Mouse (Mus musculus): ENCODE results near the gene Ica1. TPM values are rescaled to one million over a fixed set of nuclear protein-coding genes. Genes with fewer than 3 reads are reported as not detected.

The Ica1 gene
- total and polyA plus RNA-seq, 2 experiments from 2014 or later = 64.4 to 92.0 TPM

DNA sequence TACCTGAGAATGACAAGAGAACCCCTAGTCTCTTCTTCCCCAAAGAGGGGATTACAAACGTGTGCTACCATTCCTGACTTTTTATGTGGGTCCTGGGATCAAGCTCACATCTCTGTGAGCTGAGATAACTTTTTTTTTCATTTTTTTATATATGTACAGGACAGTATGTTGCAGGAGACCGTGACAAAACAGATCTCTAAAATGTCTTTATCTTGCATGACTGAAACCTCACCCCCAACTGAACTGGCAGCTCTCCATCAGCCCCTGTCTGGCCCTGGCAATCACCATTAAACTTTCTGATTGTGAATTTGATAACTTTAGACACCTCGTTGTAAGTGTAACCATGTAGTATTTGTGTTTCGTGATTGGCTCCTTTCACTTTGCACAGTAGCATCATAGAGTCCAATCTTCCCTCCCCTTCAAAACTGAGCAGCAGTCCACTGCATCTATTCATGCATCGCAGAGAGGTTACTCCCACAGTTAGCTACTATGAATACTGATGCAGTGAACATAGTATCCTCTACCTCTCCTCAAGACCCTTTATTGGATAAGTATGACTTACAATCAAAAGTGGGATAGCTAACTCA lies 17.5 kb downstream of the Ica1 start:
- WGBS = 79% methylated on average over 5 of the region's 5 CpGs
- Histone ChIP-seq H3K27me3 (ENCODE audit: insufficient read depth, low read length) (no peaks in the 10 kb centered on the region), H3K27ac (ENCODE audit: low read depth, low read length) (no peak overlapping the region), H3K36me3 (ENCODE audit: insufficient read depth) (no peaks in the 10 kb centered on the region), H3K9me3 (ENCODE audit: low read length) (no peaks in the 10 kb centered on the region), H3K4me1 (ENCODE audit: insufficient read depth) (no peaks in the 10 kb centered on the region), H3K4me2 (ENCODE audit: low read depth) (no peak overlapping the region), H3K9ac (no peak overlapping the region), H3K4me3 (ENCODE audit: low read depth, low read length) (no peak overlapping the region)
- ATAC-seq (no peak), DNase-seq (no peak)
- TF ChIP-seq CTCF (IDR thresholded peaks at IDR 0.05; ENCODE audit: low read depth) = no peak

DNA sequence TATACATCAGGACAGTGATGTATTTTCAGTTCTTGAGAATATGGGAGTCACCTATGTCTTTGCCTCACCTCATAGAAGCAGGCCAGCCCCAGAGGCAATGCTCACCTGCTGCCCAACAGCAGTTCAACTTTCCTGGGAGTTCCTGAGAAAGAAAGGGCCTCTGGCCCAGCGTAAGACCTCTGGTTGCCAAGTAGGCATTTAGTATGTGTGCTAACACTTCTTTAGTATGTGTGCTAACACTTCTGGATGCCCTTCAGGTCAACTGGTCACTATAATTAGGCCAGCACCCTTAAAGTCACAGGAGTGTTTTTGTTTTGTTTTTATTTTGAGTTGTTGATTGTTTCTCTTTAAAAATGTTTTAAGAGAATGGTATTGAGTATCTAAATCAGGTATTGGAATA lies 18.4 kb downstream of the Ica1 start:
- no peaks in the 10 kb centered on the region for H3K4me1 ChIP-seq (ENCODE audit: insufficient read depth)
- no peak overlapping the region for H3K4me2 ChIP-seq (ENCODE audit: low read depth)
- no peaks in the 10 kb centered on the region for H3K36me3 ChIP-seq (ENCODE audit: insufficient read depth)
- H3K27me3 ChIP-seq (ENCODE audit: insufficient read depth, low read length) = no peaks in the 10 kb centered on the region
- no peak overlapping the region for H3K4me3 ChIP-seq (ENCODE audit: low read depth, low read length)
- TF ChIP-seq CTCF (IDR thresholded peaks at IDR 0.05; ENCODE audit: low read depth) = no peak
- H3K9ac ChIP-seq = no peak overlapping the region
- no peak overlapping the region for H3K27ac ChIP-seq (ENCODE audit: low read depth, low read length)
- 90% methylated on average over 1 of the region's 1 CpGs for WGBS
- DNase-seq (no peak), ATAC-seq (no peak)
- no peaks in the 10 kb centered on the region for H3K9me3 ChIP-seq (ENCODE audit: low read length)

- Histone ChIP-seq H3K9ac (no peak overlapping the region), H3K36me3 (ENCODE audit: insufficient read depth) (no peaks in the 10 kb centered on the region), H3K4me2 (ENCODE audit: low read depth) (no peak overlapping the region), H3K27ac (ENCODE audit: low read depth, low read length) (no peak overlapping the region), H3K4me3 (ENCODE audit: low read depth, low read length) (no peak overlapping the region), H3K4me1 (ENCODE audit: insufficient read depth) (no peaks in the 10 kb centered on the region), H3K27me3 (ENCODE audit: insufficient read depth, low read length) (no peaks in the 10 kb centered on the region), H3K9me3 (ENCODE audit: low read length) (no peaks in the 10 kb centered on the region)
- DNase-seq (no peak), ATAC-seq (no peak)
- TF ChIP-seq CTCF (IDR thresholded peaks at IDR 0.05; ENCODE audit: low read depth) = no peak
- 76% methylated on average over 8 of the region's 8 CpGs for WGBS
Measured at GRCm38 (mm10) chr6:8755760-8756276, 22.5 kb downstream of the Ica1 start.

- Histone ChIP-seq H3K9me3 (ENCODE audit: low read length) (no peaks in the 10 kb centered on the region), H3K4me3 (ENCODE audit: low read depth, low read length) (no peak overlapping the region), H3K27ac (ENCODE audit: low read depth, low read length) (no peak overlapping the region), H3K36me3 (ENCODE audit: insufficient read depth) (no peaks in the 10 kb centered on the region), H3K27me3 (ENCODE audit: insufficient read depth, low read length) (no peaks in the 10 kb centered on the region), H3K9ac (no peak overlapping the region), H3K4me2 (ENCODE audit: low read depth) (no peak overlapping the region), H3K4me1 (ENCODE audit: insufficient read depth) (no peaks in the 10 kb centered on the region)
- TF ChIP-seq CTCF (IDR thresholded peaks at IDR 0.05; ENCODE audit: low read depth) = no peak
- 93% methylated on average over 5 of the region's 5 CpGs for WGBS
- DNase-seq (no peak), ATAC-seq (no peak)
Measured at GRCm38 (mm10) chr6:8754486-8754885, 23.8 kb downstream of the Ica1 start.

DNA sequence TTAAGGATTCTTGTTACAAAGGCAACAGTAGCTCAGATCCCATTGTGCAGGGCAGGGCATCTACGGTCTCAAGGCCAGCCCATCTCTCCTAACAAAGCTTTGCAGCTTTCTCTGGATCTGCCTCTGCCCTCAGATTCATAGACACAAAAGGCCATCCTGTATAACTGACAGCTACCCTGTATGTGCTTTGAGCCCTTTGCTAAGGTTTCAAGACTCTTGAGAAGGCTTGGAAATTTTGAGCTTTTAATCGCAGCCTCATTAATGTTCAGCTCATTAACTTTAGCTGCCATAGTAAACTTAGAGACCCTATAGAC lies 24.6 kb downstream of the Ica1 start:
- ATAC-seq = no peak
- no peak overlapping the region for H3K9ac ChIP-seq
- TF ChIP-seq CTCF (IDR thresholded peaks at IDR 0.05; ENCODE audit: low read depth) = no peak

DNA sequence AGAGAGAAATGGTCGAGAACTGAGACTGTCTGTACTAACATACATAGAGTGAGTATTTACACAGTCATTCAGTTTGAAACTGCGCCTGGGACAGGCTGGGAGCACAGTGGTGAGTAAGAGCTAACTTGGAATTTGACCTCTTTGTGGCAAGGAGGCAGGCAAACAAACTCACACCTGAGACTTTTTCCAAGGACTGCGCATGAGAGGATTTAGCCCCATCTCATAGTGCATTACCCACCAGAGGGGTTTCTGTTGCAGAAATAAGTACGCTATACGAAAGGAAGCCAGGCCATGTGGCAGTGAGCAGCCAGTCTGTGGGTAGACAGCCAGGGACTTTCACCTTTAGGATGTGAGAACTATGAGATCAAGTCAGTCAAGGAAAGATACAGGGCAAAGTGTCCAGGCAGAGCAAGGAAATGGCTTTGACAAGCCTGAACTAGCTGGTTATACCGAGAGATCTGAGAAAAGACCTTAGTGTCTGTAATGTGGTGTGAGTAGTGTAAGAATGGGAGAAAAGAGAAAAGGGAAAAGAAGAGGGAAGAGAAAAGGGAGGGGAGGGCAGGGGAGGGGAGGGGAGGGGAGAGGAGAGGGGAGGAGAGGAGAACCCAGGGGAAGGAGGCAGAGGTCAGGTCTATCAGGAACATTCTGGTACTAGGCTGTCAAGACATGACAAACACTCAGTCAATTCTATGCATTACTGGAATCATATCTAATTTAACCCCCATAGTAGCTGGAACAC lies 25.1 kb downstream of the Ica1 start:
- no peak for ATAC-seq
- no peak for TF ChIP-seq CTCF (IDR thresholded peaks at IDR 0.05; ENCODE audit: low read depth)
- 78% methylated on average over 6 of the region's 6 CpGs for WGBS

More for the DNA sequence above, 24.6 kb downstream of the Ica1 start:
- no peaks in the 10 kb centered on the region for H3K4me1 ChIP-seq (ENCODE audit: insufficient read depth)
- H3K27me3 ChIP-seq (ENCODE audit: insufficient read depth, low read length) = no peaks in the 10 kb centered on the region
- H3K9me3 ChIP-seq (ENCODE audit: low read length) = no peaks in the 10 kb centered on the region
- H3K36me3 ChIP-seq (ENCODE audit: insufficient read depth) = no peaks in the 10 kb centered on the region
- no peak overlapping the region for H3K27ac ChIP-seq (ENCODE audit: low read depth, low read length)
- WGBS = 17% methylated on average over 2 of the region's 2 CpGs
- no peak overlapping the region for H3K4me2 ChIP-seq (ENCODE audit: low read depth)
- no peak for DNase-seq
- H3K4me3 ChIP-seq (ENCODE audit: low read depth, low read length) = no peak overlapping the region

GRCm38 (mm10) chr6:8744886-8745285 lies 33.4 kb downstream of the Ica1 start:
- Histone ChIP-seq H3K4me1 (ENCODE audit: insufficient read depth) (no peaks in the 10 kb centered on the region), H3K27me3 (ENCODE audit: insufficient read depth, low read length) (no peaks in the 10 kb centered on the region), H3K4me2 (ENCODE audit: low read depth) (no peak overlapping the region), H3K9ac (no peak overlapping the region), H3K9me3 (ENCODE audit: low read length) (no peaks in the 10 kb centered on the region), H3K4me3 (ENCODE audit: low read depth, low read length) (no peak overlapping the region), H3K27ac (ENCODE audit: low read depth, low read length) (no peak overlapping the region), H3K36me3 (ENCODE audit: insufficient read depth) (peaks cover 12% of the 10 kb centered on the region; the same call in 1 of the 2 replicates)
- no peak for TF ChIP-seq CTCF (IDR thresholded peaks at IDR 0.05; ENCODE audit: low read depth)
- 67% methylated on average over 7 of the region's 7 CpGs for WGBS
- ATAC-seq = no peak
- DNase-seq = no peak

More for the DNA sequence above, 25.1 kb downstream of the Ica1 start:
- Histone ChIP-seq H3K27ac (ENCODE audit: low read depth, low read length) (no peak overlapping the region), H3K36me3 (ENCODE audit: insufficient read depth) (no peaks in the 10 kb centered on the region), H3K4me1 (ENCODE audit: insufficient read depth) (no peaks in the 10 kb centered on the region), H3K9me3 (ENCODE audit: low read length) (no peaks in the 10 kb centered on the region), H3K4me2 (ENCODE audit: low read depth) (no peak overlapping the region), H3K9ac (no peak overlapping the region), H3K4me3 (ENCODE audit: low read depth, low read length) (no peak overlapping the region), H3K27me3 (ENCODE audit: insufficient read depth, low read length) (no peaks in the 10 kb centered on the region)
- DNase-seq = no peak

Measured in forebrain, postnatal 0 days (tissue).